Mouse (Mus musculus): ENCODE results near the gene Slc1a2.

Gene Slc1a2

GRCm38 (mm10) chr2:102760284-102761072 lies 102.0 kb downstream of the Slc1a2 start:
- peak; percentile 8 to 18 for DNase-seq (ENCODE audit: low spot score in 2 of 2)

- DNase-seq (ENCODE audit: low spot score in 2 of 2) = peak in 1 of 2 experiments; percentile 43
These were observed 104.7 kb downstream of the Slc1a2 start for GRCm38 (mm10) chr2:102763176-102763575.

- DNase-seq (ENCODE audit: low spot score in 2 of 2) = no peak
These were observed 105.5 kb downstream of the Slc1a2 start for GRCm38 (mm10) chr2:102763991-102764390.

- no peak for DNase-seq (ENCODE audit: low spot score in 2 of 2)
These were observed 106.3 kb downstream of the Slc1a2 start for GRCm38 (mm10) chr2:102764602-102765374.

- no peak for DNase-seq (ENCODE audit: low spot score in 2 of 2)
These were observed 109.8 kb downstream of the Slc1a2 start for GRCm38 (mm10) chr2:102768267-102768666.

GRCm38 (mm10) chr2:102771304-102771703 lies 112.8 kb downstream of the Slc1a2 start:
- DNase-seq (ENCODE audit: low spot score in 2 of 2) = no peak

- no peak for DNase-seq (ENCODE audit: low spot score in 2 of 2)
These were observed 113.8 kb downstream of the Slc1a2 start for GRCm38 (mm10) chr2:102772276-102772675.

GRCm38 (mm10) chr2:102774700-102775099 lies 116.2 kb downstream of the Slc1a2 start:
- DNase-seq (ENCODE audit: low spot score in 2 of 2) = no peak

- DNase-seq (ENCODE audit: low spot score in 2 of 2) = no peak
These were observed 117.1 kb downstream of the Slc1a2 start for GRCm38 (mm10) chr2:102775561-102775960.

- DNase-seq (ENCODE audit: low spot score in 2 of 2) = no peak
These were observed 119.7 kb downstream of the Slc1a2 start for GRCm38 (mm10) chr2:102778208-102778607.

- no peak for DNase-seq (ENCODE audit: low spot score in 2 of 2)
These were observed 124.3 kb downstream of the Slc1a2 start for GRCm38 (mm10) chr2:102782751-102783150.

GRCm38 (mm10) chr2:102785696-102786095 lies 127.2 kb downstream of the Slc1a2 start:
- DNase-seq (ENCODE audit: low spot score in 2 of 2) = no peak

- no peak for DNase-seq (ENCODE audit: low spot score in 2 of 2)
These were observed 133.2 kb downstream of the Slc1a2 start for GRCm38 (mm10) chr2:102791641-102792040.

GRCm38 (mm10) chr2:102792804-102793203 lies 134.3 kb downstream of the Slc1a2 start:
- DNase-seq (ENCODE audit: low spot score in 2 of 2) = no peak

GRCm38 (mm10) chr2:102795034-102795433 lies 136.6 kb downstream of the Slc1a2 start:
- no peak for DNase-seq (ENCODE audit: low spot score in 2 of 2)

GRCm38 (mm10) chr2:102798149-102798548 lies 139.7 kb downstream of the Slc1a2 start:
- DNase-seq (ENCODE audit: low spot score in 2 of 2) = no peak

GRCm38 (mm10) chr2:102801899-102802298 lies 143.4 kb downstream of the Slc1a2 start:
- no peak for DNase-seq (ENCODE audit: low spot score in 2 of 2)

GRCm38 (mm10) chr2:102804109-102804508 lies 145.7 kb downstream of the Slc1a2 start:
- peak in 1 of 2 experiments; percentile 39 for DNase-seq (ENCODE audit: low spot score in 2 of 2)

GRCm38 (mm10) chr2:102805283-102805682 lies 146.8 kb downstream of the Slc1a2 start:
- DNase-seq (ENCODE audit: low spot score in 2 of 2) = no peak

- no peak for DNase-seq (ENCODE audit: low spot score in 2 of 2)
These were observed 147.5 kb downstream of the Slc1a2 start for GRCm38 (mm10) chr2:102805761-102806496.

- DNase-seq (ENCODE audit: low spot score in 2 of 2) = no peak
These were observed 149.2 kb downstream of the Slc1a2 start for GRCm38 (mm10) chr2:102807633-102808032.

GRCm38 (mm10) chr2:102809436-102809835 lies 151.0 kb downstream of the Slc1a2 start:
- DNase-seq (ENCODE audit: low spot score in 2 of 2) = no peak

Data from heart, adult 9 months (tissue).